Mouse (Mus musculus) layer of hippocampus, postnatal 14 days (tissue): Measurements from ENCODE around the gene Dimt1. TPM values are rescaled to one million over a fixed set of nuclear protein-coding genes. Genes with fewer than 3 reads are reported as not detected.
"Not testable (repeated sequence)": the region's sequence is repeated elsewhere in the genome, so short reads cannot be mapped to it uniquely, and the experiment has no call there.

Experiments
- DNase-seq, 2 experiments: peaks; one replicate each; pipeline ENCODE4 v3.0.0; 2021 to 2022; ENCODE audit warnings: low spot score in 2 of 2, mixed read lengths in 1 of 2
- total RNA-seq, 2 experiments: library from RNA; stranded (reverse); gene quantifications; 2 replicates each; pipeline ENCODE4 v1.2.3; 2021

Dimt1 gene
- total RNA-seq, 2 experiments from 2014 or later = 19.8 to 21.0 TPM

DNA sequence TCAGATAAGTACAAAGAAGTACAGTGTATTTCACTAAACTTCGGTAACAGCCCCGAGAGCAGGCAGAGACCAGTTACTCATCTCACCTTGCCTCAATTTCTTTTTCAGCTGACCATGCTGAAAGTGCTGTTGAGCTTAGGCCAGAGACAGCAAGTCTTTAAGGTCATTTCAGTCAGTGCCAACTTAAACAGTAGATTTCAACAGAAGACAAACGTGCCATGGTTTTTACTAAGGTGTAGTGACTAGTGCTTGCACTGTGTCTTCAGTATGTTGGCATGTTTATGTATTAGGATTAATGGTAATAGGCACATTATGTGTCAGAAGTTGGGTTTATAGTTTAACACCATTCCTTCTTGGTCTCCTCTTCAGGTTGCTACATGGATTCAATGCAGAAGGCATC lies 11.4 kb downstream of the Dimt1 start:
- no peak for DNase-seq

DNA sequence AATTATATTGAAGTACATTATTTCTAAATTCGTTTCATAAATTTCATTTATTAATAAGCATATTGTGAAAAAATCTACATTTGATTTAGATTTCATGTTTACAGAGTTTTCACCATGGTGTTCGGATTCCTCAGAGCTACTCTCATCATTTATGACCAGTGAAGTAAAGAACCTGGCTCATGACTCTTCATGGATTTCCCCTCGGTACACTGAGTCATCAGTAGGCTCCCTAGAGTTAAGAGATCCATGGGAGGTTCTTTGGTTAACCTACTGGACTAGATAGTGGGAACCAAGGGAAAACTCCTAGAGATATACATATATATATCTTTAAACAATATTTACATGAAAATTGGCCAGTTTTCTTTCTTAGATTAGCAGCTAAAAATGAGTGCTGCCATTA lies 13.6 kb downstream of the Dimt1 start:
- no peak for DNase-seq

DNA sequence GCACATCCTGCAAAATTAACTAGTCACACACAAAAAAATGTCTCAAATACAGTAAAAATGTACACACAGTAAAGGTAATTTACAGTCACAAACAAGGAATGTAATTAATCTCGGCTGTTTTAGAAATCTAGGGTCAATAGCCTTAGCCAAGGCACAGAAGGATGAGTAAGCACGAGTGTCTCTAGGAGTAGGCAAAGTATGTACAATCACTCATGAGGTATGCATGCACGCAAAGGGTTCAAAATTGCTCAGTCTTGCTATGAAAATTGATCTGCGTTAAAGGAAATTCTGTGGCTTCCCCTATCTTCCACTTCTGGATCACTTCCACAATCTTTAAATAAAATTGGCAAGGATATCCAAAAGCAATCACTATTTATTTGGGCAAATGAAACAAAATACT lies 14.6 kb downstream of the Dimt1 start:
- no peak for DNase-seq

DNA sequence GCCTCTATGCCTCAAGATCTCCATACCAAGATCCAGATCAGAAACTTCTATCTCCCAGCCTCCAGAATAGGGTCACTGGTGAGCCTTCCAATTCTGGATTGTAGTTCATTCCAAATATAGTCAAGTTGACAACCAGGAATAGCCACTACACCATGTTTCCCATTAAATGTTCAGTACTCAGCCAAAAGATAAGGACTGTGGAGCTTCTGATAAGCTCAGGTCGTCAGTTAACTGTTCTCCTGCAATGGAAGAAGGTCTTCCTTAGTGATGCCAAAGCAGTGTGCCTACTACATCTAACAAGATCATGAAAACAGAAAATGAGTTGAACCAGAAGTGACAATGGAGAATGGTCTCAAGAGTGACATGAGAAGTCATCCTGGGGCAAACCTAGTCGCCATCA lies 50.0 kb downstream of the Dimt1 start:
- DNase-seq = no peak

DNA sequence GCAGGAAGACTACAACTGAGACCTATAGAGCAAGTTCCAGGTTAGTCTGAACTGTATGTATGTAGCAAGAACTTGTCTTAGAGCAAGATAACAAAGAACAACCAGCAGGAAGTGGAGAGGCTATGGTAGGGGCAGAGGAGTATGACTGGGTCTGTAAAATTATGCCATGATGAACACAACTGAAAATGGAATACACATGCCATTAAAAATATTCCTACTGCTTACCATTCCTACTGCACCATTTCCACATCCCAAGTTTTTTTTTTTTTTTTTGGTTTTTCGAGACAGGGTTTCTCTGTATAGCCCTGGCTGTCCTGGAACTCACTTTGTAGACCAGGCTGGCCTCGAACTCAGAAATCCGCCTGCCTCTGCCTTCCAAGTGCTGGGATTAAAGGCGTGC lies 50.6 kb downstream of the Dimt1 start:
- DNase-seq = not testable (repeated sequence)

DNA sequence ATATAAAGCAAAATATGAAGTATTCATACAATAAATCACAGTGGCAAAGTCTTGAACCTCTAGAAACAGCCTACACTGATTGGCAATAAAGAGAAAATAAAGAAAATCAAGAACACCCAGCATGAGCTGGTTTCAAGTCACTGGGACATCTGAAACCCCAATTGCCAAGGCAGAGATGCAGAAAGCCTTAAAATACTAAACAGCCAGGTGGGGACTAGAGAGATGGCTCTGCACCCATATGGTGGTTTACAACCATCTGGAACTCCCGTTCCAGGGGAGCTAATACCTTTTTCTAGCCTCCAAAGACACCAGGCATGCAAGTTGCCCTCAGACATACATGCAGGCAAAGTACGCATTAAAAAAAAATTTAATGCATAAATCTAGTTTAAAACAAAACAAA lies 51.1 kb downstream of the Dimt1 start:
- no peak for DNase-seq

DNA sequence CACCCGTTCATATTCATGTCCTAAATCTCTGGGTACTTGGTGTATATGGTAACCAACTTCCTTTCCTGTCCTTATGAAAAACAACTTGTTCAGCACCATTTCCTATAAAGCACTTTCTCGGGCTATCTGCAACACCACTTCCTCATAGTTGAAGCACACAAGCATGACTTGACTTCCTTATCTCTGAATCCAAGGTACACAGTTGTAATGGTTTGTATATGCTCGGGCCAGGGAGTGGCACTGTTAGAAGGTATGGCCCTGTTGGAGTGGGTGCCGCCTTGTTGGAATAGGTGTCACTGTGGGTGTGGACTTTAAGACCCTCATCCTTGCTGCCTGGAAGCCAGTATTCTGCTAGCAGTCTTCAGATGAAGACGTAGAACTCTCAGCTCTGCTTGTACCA lies 51.7 kb downstream of the Dimt1 start:
- no peak for DNase-seq

DNA sequence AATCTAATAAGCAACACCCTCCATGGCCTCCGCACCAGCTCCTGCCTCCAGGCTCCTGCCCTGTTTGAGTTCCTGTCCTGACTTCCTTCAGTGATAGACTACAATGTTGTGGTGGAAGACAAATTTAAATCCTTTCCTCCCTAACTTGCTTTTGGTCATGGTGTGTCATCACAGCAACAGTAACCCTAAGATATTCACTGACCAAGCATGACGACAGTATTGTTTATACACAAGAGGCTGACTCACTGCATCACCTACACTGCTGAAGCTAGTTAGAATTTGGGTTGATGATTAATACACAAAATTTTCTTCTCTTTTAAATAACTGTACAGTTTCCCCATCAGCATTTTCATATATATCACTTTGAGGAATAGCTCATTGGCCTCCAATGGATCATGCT lies 56.3 kb downstream of the Dimt1 start:
- DNase-seq = no peak

DNA sequence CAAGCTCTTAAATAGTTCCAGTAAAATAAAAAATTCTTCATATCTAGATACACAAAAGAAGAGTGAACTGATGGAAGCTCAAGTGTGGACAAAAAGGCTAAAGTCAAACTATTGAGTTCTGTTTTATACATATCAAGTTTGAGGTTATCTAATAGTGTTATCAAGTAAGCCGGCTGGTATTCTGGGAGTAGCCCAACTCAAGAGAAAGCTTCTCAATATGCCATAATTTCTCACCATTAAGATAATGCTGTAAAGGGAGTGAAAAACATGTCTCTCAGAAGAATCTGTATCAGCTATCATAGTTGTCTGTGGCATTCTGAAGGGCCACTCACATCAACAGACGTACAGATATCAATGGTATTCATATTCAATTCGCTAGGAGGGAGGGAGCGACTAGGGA lies 61.2 kb downstream of the Dimt1 start:
- DNase-seq = no peak

Other genes starting within 250 kb of the Dimt1 start
- gene Ipo11, start 10.2 kb upstream of the Dimt1 start, total RNA-seq = 10 to 100 TPM; 57.5 to 58.6 TPM
- 100 to 1,000 TPM; 139 to 145 TPM for gene Kif2a, start 75.0 kb downstream of the Dimt1 start, total RNA-seq